Mouse (Mus musculus): ENCODE results near the gene 1700067P10Rik.

DNA sequence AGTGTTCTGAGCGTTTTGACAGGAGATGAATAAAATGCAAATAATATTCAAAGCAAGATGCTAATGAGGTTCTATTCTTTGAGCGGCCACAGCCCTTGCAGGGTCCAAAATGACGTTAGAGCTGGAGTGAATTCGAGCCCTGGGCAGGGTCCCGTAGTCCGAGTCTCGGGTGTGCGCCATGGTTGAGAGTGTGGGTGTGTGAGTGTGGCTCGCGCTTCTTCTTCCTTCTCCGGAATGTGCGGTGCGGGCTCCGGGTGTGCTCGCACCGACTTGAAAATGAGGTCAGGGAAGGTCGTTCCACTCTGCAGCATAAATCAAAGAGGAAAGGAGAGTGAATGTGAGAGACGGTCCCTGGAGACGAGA is 9.4 kb downstream of the 1700067P10Rik start:
- TF ChIP-seq CTCF (conservative IDR thresholded peaks at IDR 0.05; ENCODE audit: low read length), result no peak
- no peak for TF ChIP-seq POU5F1 (IDR thresholded peaks at IDR 0.05; ENCODE audit: borderline replicate concordance, low read length)

Data from E14TG2a.4 (cell line).